Comparison of ENCODE assay signal across 8 mouse cellular contexts in genomic region chr12:69724018-69724710, GRCm38 (mm10). TPM values are rescaled to one million over a fixed set of nuclear protein-coding genes. Genes with fewer than 3 reads are reported as not detected.
DNase-seq lines count a peak whose midpoint lies in the region; ATAC-seq and TF ChIP-seq lines count a peak whose summit lies in the region.

No protein-coding gene starts in this region.

- TF ChIP-seq RAD21 in MEL (IDR thresholded peaks at IDR 0.05; ENCODE audit: low read depth, low read length), result no peak

- peak overlapping the region; percentile 82 for H3K4me2 ChIP-seq in forebrain, embryonic 13.5 days
- peak overlapping the region; percentile 98 for H3K4me2 ChIP-seq in liver, embryonic 13.5 days

- no peaks in the 10 kb centered on the region for H3K9me3 ChIP-seq in MEL (replicated peaks; ENCODE audit: insufficient read depth, low read length)
- peaks cover 7% of the 10 kb centered on the region for H3K9me3 ChIP-seq in forebrain, embryonic 13.5 days (replicated peaks)
- H3K9me3 ChIP-seq in liver, embryonic 13.5 days (replicated peaks), result peaks cover 10% of the 10 kb centered on the region

- DNase-seq in kidney, adult 18-20 months, result peak; percentile 35
- no peak for DNase-seq in kidney, postnatal 36 days
- DNase-seq in MEL (ENCODE audit: low read depth, low spot score), result no peak
- DNase-seq in liver, embryonic 13.5 days, result no peak
- no peak for DNase-seq in right cerebral cortex, adult 18-20 months
- no peak for DNase-seq in adrenal gland, adult 8-10 months
- no peak for DNase-seq in spleen, adult 18-20 months

- peaks cover 3 to 14% of the 10 kb centered on the region in 2 experiments; a peak in 3 of 4 replicates for H3K4me1 ChIP-seq in MEL (ENCODE audit: control insufficient read depth in 1 of 2, insufficient read depth in 2 of 2, low read length in 2 of 2)
- peaks cover 18% of the 10 kb centered on the region for H3K4me1 ChIP-seq in forebrain, embryonic 13.5 days
- H3K4me1 ChIP-seq in liver, embryonic 13.5 days (replicated peaks), result peaks cover 35% of the 10 kb centered on the region

- ATAC-seq in forebrain, embryonic 13.5 days, result peak; percentile 1; the same call in 1 of the 2 replicates
- no peak for ATAC-seq in liver, embryonic 13.5 days (ENCODE audit: low read depth)

- H3K27ac ChIP-seq in MEL (ENCODE audit: control insufficient read depth, low read depth, low read length), result peak overlapping the region; percentile 47
- no peak overlapping the region for H3K27ac ChIP-seq in forebrain, embryonic 13.5 days
- peak overlapping the region; percentile 98 for H3K27ac ChIP-seq in liver, embryonic 13.5 days

- TF ChIP-seq POLR2A in MEL (IDR thresholded peaks at IDR 0.05; ENCODE audit: control insufficient read depth in 1 of 2, insufficient read depth in 1 of 2, low read depth in 1 of 2, low read length in 2 of 2, poor library complexity in 1 of 2), result no peak

- H3K9ac ChIP-seq in MEL (ENCODE audit: control insufficient read depth, low read depth, low read length, poor library complexity, severe bottlenecking), result peak overlapping the region; percentile 91
- H3K9ac ChIP-seq in forebrain, embryonic 13.5 days, result peak overlapping the region; percentile 75
- peak overlapping the region; percentile 87 for H3K9ac ChIP-seq in liver, embryonic 13.5 days

- WGBS in forebrain, embryonic 13.5 days, result 2% methylated on average over 24 of the region's 24 CpGs
- WGBS in liver, embryonic 13.5 days (ENCODE audit: insufficient replicate concordance), result 2% methylated on average over 24 of the region's 24 CpGs

- H3K36me3 ChIP-seq in MEL (ENCODE audit: control insufficient read depth in 1 of 2, insufficient read depth in 2 of 2, low read length in 2 of 2), result peaks cover 7 to 12% of the 10 kb centered on the region in 2 experiments
- H3K36me3 ChIP-seq in forebrain, embryonic 13.5 days (ENCODE audit: poor library complexity, severe bottlenecking), result peaks cover 19% of the 10 kb centered on the region
- H3K36me3 ChIP-seq in liver, embryonic 13.5 days, result peaks cover 26% of the 10 kb centered on the region

- TF ChIP-seq EP300 in MEL (IDR thresholded peaks at IDR 0.05; ENCODE audit: low read depth in 1 of 2, low read length in 2 of 2), result no peak

- no peaks in the 10 kb centered on the region for H3K27me3 ChIP-seq in MEL (ENCODE audit: control insufficient read depth in 1 of 2, insufficient read depth in 2 of 2, low read length in 2 of 2)
- H3K27me3 ChIP-seq in forebrain, embryonic 13.5 days, result no peaks in the 10 kb centered on the region
- no peaks in the 10 kb centered on the region for H3K27me3 ChIP-seq in liver, embryonic 13.5 days

- H3K4me3 ChIP-seq in MEL (ENCODE audit: control insufficient read depth in 1 of 2, insufficient read depth in 1 of 2, low read depth in 2 of 2, low read length in 2 of 2), result peak overlapping the region; percentile 95 to 96
- peak overlapping the region; percentile 75 for H3K4me3 ChIP-seq in forebrain, embryonic 13.5 days
- peak overlapping the region; percentile 85 for H3K4me3 ChIP-seq in liver, embryonic 13.5 days (replicated peaks)

- H3K79me2 ChIP-seq in MEL (ENCODE audit: control insufficient read depth, insufficient read depth, low read length, poor library complexity), result peaks cover 17% of the 10 kb centered on the region

- TF ChIP-seq CTCF in MEL (IDR thresholded peaks at IDR 0.05 in 2 of 3, conservative IDR thresholded peaks at IDR 0.05 in 1 of 3; ENCODE audit: control insufficient read depth in 1 of 3, insufficient read depth in 1 of 3, low read depth in 2 of 3, low read length in 3 of 3, poor library complexity in 1 of 3, severe bottlenecking in 1 of 3), result no peak

TF ChIP-seq in MEL, 35 proteins besides CTCF, POLR2A, EP300 and RAD21:
- TF ChIP-seq MAX (IDR thresholded peaks at IDR 0.05; ENCODE audit: low read length) (no peak), HCFC1 (IDR thresholded peaks at IDR 0.05; ENCODE audit: low read depth, low read length) (peak; percentile 42; the same call in 1 of the 2 replicates)

RNA-seq across cellular contexts. Expression of gene L2hgdh, which starts 0.5 kb away (rescaled TPM):
- total RNA-seq in MEL (2012; rRNA removed), result 23.9 and 31.6 TPM in 2 replicates
- 10 to 100 TPM in 1 of 2 experiments, not detected in 1; 18.3 TPM for polyA plus RNA-seq in MEL (2012; ENCODE audit: insufficient read depth in 1 of 2, insufficient read length in 2 of 2, low read depth in 1 of 2, low replicate concordance in 2 of 2, missing spikeins in 1 of 2)
- polyA plus RNA-seq in forebrain, embryonic 13.5 days (2015; fragmentation: Nextera tagmentation; extraction: Ambion mirVana), result 13.0 and 14.4 TPM in 2 replicates
- polyA plus RNA-seq in liver, embryonic 13.5 days (2015; fragmentation: Nextera tagmentation; extraction: Ambion mirVana), result 15.5 and 18.6 TPM in 2 replicates
- total RNA-seq in adrenal gland, adult 8-10 months (2022), result 10 to 100 TPM; 25.5 to 30.2 (median 28.5) TPM

RNA-seq across cellular contexts. Expression of gene Atp5s, which starts 0.6 kb away (rescaled TPM):
- total RNA-seq in MEL (2012; rRNA removed), result 9.4 and 13.7 TPM in 2 replicates
- 10 to 100 TPM in 1 of 2 experiments, not detected in 1; 12.7 TPM for polyA plus RNA-seq in MEL (2012; ENCODE audit: insufficient read depth in 1 of 2, insufficient read length in 2 of 2, low read depth in 1 of 2, low replicate concordance in 2 of 2, missing spikeins in 1 of 2)
- 19.5 and 26.5 TPM in 2 replicates for polyA plus RNA-seq in forebrain, embryonic 13.5 days (2015; fragmentation: Nextera tagmentation; extraction: Ambion mirVana)
- 21.1 and 21.2 TPM in 2 replicates for polyA plus RNA-seq in liver, embryonic 13.5 days (2015; fragmentation: Nextera tagmentation; extraction: Ambion mirVana)
- 10 to 100 TPM; 14.2 to 19.3 (median 17.0) TPM for total RNA-seq in adrenal gland, adult 8-10 months (2022)

RNA-seq across cellular contexts. Expression of gene Sos2, which starts 42.5 kb away (rescaled TPM):
- total RNA-seq in MEL (2012; rRNA removed), result 9.8 and 10.8 TPM in 2 replicates
- polyA plus RNA-seq in MEL (2012; ENCODE audit: insufficient read depth in 1 of 2, insufficient read length in 2 of 2, low read depth in 1 of 2, low replicate concordance in 2 of 2, missing spikeins in 1 of 2), result 10 to 100 TPM in 1 of 2 experiments, not detected in 1; 17.8 TPM
- 9.9 TPM in 2 replicates for polyA plus RNA-seq in forebrain, embryonic 13.5 days (2015; fragmentation: Nextera tagmentation; extraction: Ambion mirVana)
- polyA plus RNA-seq in liver, embryonic 13.5 days (2015; fragmentation: Nextera tagmentation; extraction: Ambion mirVana), result 3.1 and 3.4 TPM in 2 replicates
- 10 to 100 TPM; 41.4 to 62.6 (median 51.7) TPM for total RNA-seq in adrenal gland, adult 8-10 months (2022)
